Mouse (Mus musculus) kidney, embryonic 14.5 days (tissue): ENCODE data around the gene Fbxw16. TPM values are rescaled to one million over a fixed set of nuclear protein-coding genes. Genes with fewer than 3 reads are reported as not detected.
"Not testable (repeated sequence)": the region's sequence is repeated elsewhere in the genome, so short reads cannot be mapped to it uniquely, and the experiment has no call there.

Source experiments
- ATAC-seq: fragments of 200-750 bp; cut with Nextera tagmentation; 2 replicates; pipeline ENCODE4 v1.8.0; 2017; ENCODE audit warnings: moderate number of reproducible peaks, mild to moderate bottlenecking, moderate TSS enrichment, moderate library complexity; ENCODE audit not compliant: low FRiP score, low TSS enrichment
- H3K27ac ChIP-seq: fragments of 300-500 bp; sonication (generic); 2 replicates; pipeline ENCODE4 v1.5.1; 2014; ENCODE audit warnings: low read depth, mild to moderate bottlenecking, low read length, moderate library complexity, mixed read lengths
- H3K27me3 ChIP-seq: fragments of 300-500 bp; sonication (generic); 2 replicates; pipeline ENCODE4 v1.6.1; 2014; ENCODE audit warnings: mild to moderate bottlenecking, low read length; ENCODE audit not compliant: control insufficient read depth, insufficient read depth
- H3K36me3 ChIP-seq: fragments of 300-500 bp; sonication (generic); 2 replicates; pipeline ENCODE4 v1.6.1; 2014; ENCODE audit warnings: low read length, mixed read lengths; ENCODE audit not compliant: control insufficient read depth, insufficient read depth
- H3K4me1 ChIP-seq: fragments of 300-500 bp; sonication (generic); 2 replicates; pipeline ENCODE4 v1.6.1; 2014; ENCODE audit warnings: low read length, mixed read lengths; ENCODE audit not compliant: control insufficient read depth, insufficient read depth
- H3K4me2 ChIP-seq: fragments of 300-500 bp; sonication (generic); replicated peaks from 2 replicates; pipeline ENCODE4 v1.6.1; 2014; ENCODE audit warnings: low read depth, mild to moderate bottlenecking, low read length
- H3K4me3 ChIP-seq: fragments of 300-500 bp; sonication (generic); 2 replicates; pipeline ENCODE4 v1.5.1; 2014; ENCODE audit warnings: mild to moderate bottlenecking, low read length
- H3K9ac ChIP-seq: fragments of 300-500 bp; sonication (generic); 2 replicates; pipeline ENCODE4 v1.6.1; 2014; ENCODE audit warnings: low read depth, mild to moderate bottlenecking, low read length, moderate library complexity
- H3K9me3 ChIP-seq: fragments of 300-500 bp; sonication (generic); 2 replicates; pipeline ENCODE4 v1.6.1; 2016; ENCODE audit warnings: low read length; ENCODE audit not compliant: control insufficient read depth
- WGBS: fragments of 180-500 bp; shearing (Covaris S2); extraction: QIAGEN DNeasy Blood & Tissue Kit; methylation state at CpG from one replicate; pipeline ENCODE4 v1.1.7; 2014; 5-methylcytosine and 5-hydroxymethylcytosine counted together
- polyA plus RNA-seq: library from polyadenylated mRNA; unstranded; fragments of >200 nt; fragmentation: Nextera tagmentation; extraction: Ambion mirVana; gene quantifications from 2 replicates; pipeline ENCODE4 v1.2.1, GENCODE M21; 2014

Fbxw16 gene
- not detected in 2 replicates for polyA plus RNA-seq

- no peak within 1 kb of the TSS for H3K9ac ChIP-seq
- no peak for ATAC-seq
Measured at GRCm38 (mm10) chr9:109449040-109449439, at the start of gene Fbxw16. Gene Fbxw16, minus strand, starts transcription at chr9:109449140.

GRCm38 (mm10) chr9:109495775-109496174 is 46.8 kb upstream of the Fbxw16 start, which contains the start of gene Fbxw19:
Gene Fbxw19, minus strand, starts transcription at chr9:109495875.
- not testable (repeated sequence) for ATAC-seq, H3K4me2 ChIP-seq, H3K9ac ChIP-seq, H3K36me3 ChIP-seq, H3K4me3 ChIP-seq, H3K27ac ChIP-seq, H3K4me1 ChIP-seq, H3K9me3 ChIP-seq, H3K27me3 ChIP-seq
- WGBS: 85% methylated on average over 1 of the region's 1 CpGs

More at GRCm38 (mm10) chr9:109449040-109449439, at the start of gene Fbxw16:
- H3K36me3 ChIP-seq: no peaks in the 10 kb centered on the region
- no peak within 1 kb of the TSS for H3K4me3 ChIP-seq
- no peak within 1 kb of the TSS for H3K4me2 ChIP-seq
- H3K27ac ChIP-seq: no peak within 1 kb of the TSS
- no peaks in the 10 kb centered on the region for H3K9me3 ChIP-seq
- no peaks in the 10 kb centered on the region for H3K27me3 ChIP-seq
- H3K4me1 ChIP-seq: no peaks in the 10 kb centered on the region

GRCm38 (mm10) chr9:109432956-109433355 is 16.0 kb downstream of the Fbxw16 start:
- no peak for ATAC-seq
- no peaks in the 10 kb centered on the region for H3K4me1 ChIP-seq
- H3K27me3 ChIP-seq: no peaks in the 10 kb centered on the region
- no peak overlapping the region for H3K27ac ChIP-seq
- H3K9me3 ChIP-seq: no peaks in the 10 kb centered on the region
- H3K4me2 ChIP-seq: no peak overlapping the region
- WGBS: 92% methylated on average over 1 of the region's 1 CpGs
- no peak overlapping the region for H3K4me3 ChIP-seq
- H3K36me3 ChIP-seq: no peaks in the 10 kb centered on the region
- no peak overlapping the region for H3K9ac ChIP-seq

DNA sequence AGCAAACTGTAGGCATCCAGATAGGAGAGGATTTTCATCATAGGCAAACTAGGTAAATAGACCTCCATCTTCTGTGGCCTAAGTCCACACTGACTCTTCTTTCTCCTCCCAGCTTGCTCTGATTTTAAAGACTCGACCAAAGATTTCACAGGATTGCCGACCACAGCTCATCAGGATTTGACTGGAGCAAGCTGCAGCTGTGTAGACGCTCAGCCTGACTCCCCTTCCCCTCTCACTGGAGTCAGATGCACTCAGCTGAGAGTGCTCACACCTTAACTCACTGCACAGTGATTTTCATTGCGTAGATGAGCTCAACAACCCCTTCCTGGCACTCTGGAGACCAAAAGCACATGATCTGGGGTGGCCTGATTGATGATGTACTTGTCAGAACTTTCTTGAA is 44.7 kb downstream of the Fbxw16 start, which contains the start of gene Fbxw22:
Gene Fbxw22 (minus strand): TSS at position 101 of the 400 bp plus-strand sequence.
- H3K27ac ChIP-seq, H3K4me1 ChIP-seq, H3K36me3 ChIP-seq, H3K4me3 ChIP-seq, H3K9me3 ChIP-seq, H3K9ac ChIP-seq, ATAC-seq, H3K27me3 ChIP-seq, H3K4me2 ChIP-seq: not testable (repeated sequence)
- WGBS: 76% methylated on average over 4 of the region's 4 CpGs

Other genes starting within 250 kb of the Fbxw16 start
- not detected in 2 replicates for gene Fbxw20, start 214.4 kb downstream of the Fbxw16 start, polyA plus RNA-seq
- not detected in 2 replicates for gene Fbxw14, start 161.5 kb downstream of the Fbxw16 start, polyA plus RNA-seq
- not detected in 2 replicates for gene Fbxw28, start 109.5 kb downstream of the Fbxw16 start, polyA plus RNA-seq
- not detected in 2 replicates for gene Fbxw22, start 44.8 kb downstream of the Fbxw16 start, polyA plus RNA-seq
- gene Fbxw19, start 46.7 kb upstream of the Fbxw16 start, polyA plus RNA-seq: not detected in 2 replicates
- 0.43 and 0.79 TPM in 2 replicates for gene Fbxw15, start 119.1 kb upstream of the Fbxw16 start, polyA plus RNA-seq
- 0.32 TPM in 1 of 2 replicates, not detected in the other for gene Fbxw24, start 176.9 kb upstream of the Fbxw16 start, polyA plus RNA-seq
- 0.19 TPM in 1 of 2 replicates, not detected in the other for gene Fbxw25, start 215.5 kb upstream of the Fbxw16 start, polyA plus RNA-seq